12 mouse cellular contexts compared by ENCODE assay signal in genomic region chr5:146912206-146912605, GRCm38 (mm10). TPM values are rescaled to one million over a fixed set of nuclear protein-coding genes. Genes with fewer than 3 reads are reported as not detected.
A peak's percentile ranks its signal among the peaks of the same experiment; 100 is the strongest.
DNase-seq lines count a peak whose midpoint lies in the region; ATAC-seq and TF ChIP-seq lines count a peak whose summit lies in the region.
"Had no signal": no experiment of that assay in that cellular context is flagged by ENCODE, and none has a peak within 500 bp of the region (broad histone marks: within the 10 kb centered on the region; RNA-seq: fewer than 3 reads in every experiment).

No protein-coding gene starts in this region.

- no peak for TF ChIP-seq CTCF in bone marrow, adult 2 months (IDR thresholded peaks at IDR 0.05; ENCODE audit: control insufficient read depth, insufficient read depth, low read length)
- no peak for TF ChIP-seq CTCF in liver, embryonic 14.5 days (IDR thresholded peaks at IDR 0.05; ENCODE audit: low read depth)

- H3K36me3 ChIP-seq in kidney, embryonic 15.5 days: no peaks in the 10 kb centered on the region
- H3K36me3 ChIP-seq in liver, embryonic 14.5 days (replicated peaks; ENCODE audit: control insufficient read depth, insufficient read depth, low read depth): no peaks in the 10 kb centered on the region
- H3K36me3 ChIP-seq: embryonic facial prominence, embryonic 15.5 days; heart, embryonic 15.5 days; midbrain, embryonic 12.5 days had no signal

- DNase-seq in kidney, adult 9 months: no peak
- peak in 2 of 3 experiments; percentile 22 for DNase-seq in liver, embryonic 14.5 days (ENCODE audit: low read depth in 3 of 3, low spot score in 3 of 3)
- DNase-seq in natural killer cell, adult 2 months (ENCODE audit: low spot score in 2 of 2): peak; percentile 6 to 24
- DNase-seq in cerebellum, adult 18-20 months: no peak
- DNase-seq in heart, adult 18-20 months: no peak
- no peak for DNase-seq in left cerebral cortex, postnatal 25 days (ENCODE audit: low spot score in 2 of 2)
- DNase-seq: kidney, adult 2 months had no signal

- intact Hi-C loops in left cerebral cortex, postnatal 25 days (cut with DNase I): loop anchor here (5.0 kb wide), 1 partner anchor 315 kb away; no protein-coding TSS in a partner anchor

- TF ChIP-seq EP300 in liver, embryonic 14.5 days (IDR thresholded peaks at IDR 0.05; ENCODE audit: low read depth): no peak

- peak overlapping the region; percentile 5; the same call in 1 of the 2 replicates for H3K4me2 ChIP-seq in kidney, embryonic 15.5 days
- H3K4me2 ChIP-seq in liver, embryonic 14.5 days (ENCODE audit: low read depth): no peak overlapping the region
- H3K4me2 ChIP-seq: embryonic facial prominence, embryonic 15.5 days; heart, embryonic 15.5 days; midbrain, embryonic 12.5 days had no signal

- peak overlapping the region; percentile 76 for H3K27ac ChIP-seq in kidney, embryonic 15.5 days
- peak overlapping the region; percentile 12; the same call in 1 of the 2 replicates for H3K27ac ChIP-seq in bone marrow, adult 2 months (ENCODE audit: control insufficient read depth, insufficient read depth, low read depth, low read length, poor library complexity)
- H3K27ac ChIP-seq in liver, embryonic 14.5 days: no peak overlapping the region
- H3K27ac ChIP-seq: embryonic facial prominence, embryonic 15.5 days; heart, embryonic 15.5 days; midbrain, embryonic 12.5 days had no signal

- H3K9me3 ChIP-seq in kidney, embryonic 15.5 days (replicated peaks): no peaks in the 10 kb centered on the region
- no peaks in the 10 kb centered on the region for H3K9me3 ChIP-seq in liver, embryonic 14.5 days (ENCODE audit: control insufficient read depth, low read length)
- H3K9me3 ChIP-seq: embryonic facial prominence, embryonic 15.5 days; heart, embryonic 15.5 days; midbrain, embryonic 12.5 days had no signal

- ATAC-seq in kidney, embryonic 15.5 days (replicated peaks; ENCODE audit: low FRiP score): peak; percentile 67
- ATAC-seq in liver, embryonic 14.5 days (ENCODE audit: insufficient read depth): peak; percentile 62

- no peak overlapping the region for H3K9ac ChIP-seq in kidney, embryonic 15.5 days
- no peak overlapping the region for H3K9ac ChIP-seq in liver, embryonic 14.5 days (replicated peaks)
- H3K9ac ChIP-seq: embryonic facial prominence, embryonic 15.5 days; heart, embryonic 15.5 days; midbrain, embryonic 12.5 days had no signal

- H3K4me3 ChIP-seq in kidney, embryonic 15.5 days (replicated peaks): no peak overlapping the region
- H3K4me3 ChIP-seq in bone marrow, adult 2 months (replicated peaks; ENCODE audit: control insufficient read depth, low read depth, low read length): no peak overlapping the region
- no peak overlapping the region for H3K4me3 ChIP-seq in liver, embryonic 14.5 days (ENCODE audit: insufficient read depth in 1 of 2, low read depth in 2 of 2, low read length in 2 of 2)
- H3K4me3 ChIP-seq: embryonic facial prominence, embryonic 15.5 days; heart, embryonic 15.5 days; midbrain, embryonic 12.5 days had no signal

- peaks cover 21% of the 10 kb centered on the region; the same call in 1 of the 2 replicates for H3K27me3 ChIP-seq in kidney, embryonic 15.5 days
- no peaks in the 10 kb centered on the region for H3K27me3 ChIP-seq in liver, embryonic 14.5 days (ENCODE audit: control insufficient read depth, insufficient read depth, low read length)

- 5% methylated on average over 9 of the region's 9 CpGs for whole genome bisulfite sequencing in kidney, embryonic 15.5 days
- 12% methylated on average over 9 of the region's 9 CpGs for WGBS in bone marrow, adult 2 months
- WGBS in liver, embryonic 14.5 days (ENCODE audit: insufficient replicate concordance): 13% methylated on average over 9 of the region's 9 CpGs

- H3K4me1 ChIP-seq in kidney, embryonic 15.5 days: peaks cover 18% of the 10 kb centered on the region
- H3K4me1 ChIP-seq in bone marrow, adult 2 months (ENCODE audit: control insufficient read depth, insufficient read depth, low read length): no peaks in the 10 kb centered on the region
- H3K4me1 ChIP-seq in liver, embryonic 14.5 days (replicated peaks; ENCODE audit: control insufficient read depth in 2 of 2, insufficient read depth in 2 of 2, low read length in 1 of 2): peaks cover 0 to 10% of the 10 kb centered on the region in 2 experiments; a peak in 1 of 4 replicates
- H3K4me1 ChIP-seq: embryonic facial prominence, embryonic 15.5 days; heart, embryonic 15.5 days; midbrain, embryonic 12.5 days had no signal

- TF ChIP-seq POLR2A in bone marrow, adult 2 months (IDR thresholded peaks at IDR 0.05; ENCODE audit: borderline replicate concordance, control insufficient read depth, low read depth, low read length): no peak

RNA-seq across cellular contexts. Expression of gene Gtf3a, which starts 36.3 kb away (rescaled TPM):
- polyA plus RNA-seq in kidney, embryonic 15.5 days (2015; fragmentation: Nextera tagmentation; extraction: Ambion mirVana): 120 and 125 TPM in 2 replicates
- 11.9 and 19.4 TPM in 2 replicates for polyA plus RNA-seq in bone marrow, adult 2 months (2011; ENCODE audit: insufficient read depth, insufficient read length, low replicate concordance, missing spikeins)
- 20.9 and 31.3 TPM in 2 replicates for polyA plus RNA-seq in liver, embryonic 14.5 days (2012; rRNA removed)
- 37.7 and 41.4 TPM in 2 replicates for polyA plus RNA-seq in liver, embryonic 14.5 days (2014; fragmentation: Nextera tagmentation; extraction: Ambion mirVana)
- 10 to 100 TPM; 17.0 to 21.8 TPM for total RNA-seq in heart, adult 18-20 months (2021)
- 10 to 100 TPM; 25.3 to 25.4 TPM for total RNA-seq in left cerebral cortex, postnatal 25 days (2021)

RNA-seq across cellular contexts. Expression of gene Mtif3, which starts 51.4 kb away (rescaled TPM):
- polyA plus RNA-seq in kidney, embryonic 15.5 days (2015; fragmentation: Nextera tagmentation; extraction: Ambion mirVana): 24.8 and 25.0 TPM in 2 replicates
- 4.3 and 12.3 TPM in 2 replicates for polyA plus RNA-seq in bone marrow, adult 2 months (2011; ENCODE audit: insufficient read depth, insufficient read length, low replicate concordance, missing spikeins)
- polyA plus RNA-seq in liver, embryonic 14.5 days (2012; rRNA removed): 3.7 and 6.1 TPM in 2 replicates
- polyA plus RNA-seq in liver, embryonic 14.5 days (2014; fragmentation: Nextera tagmentation; extraction: Ambion mirVana): 12.2 and 13.7 TPM in 2 replicates
- 10 to 100 TPM; 26.8 to 29.4 TPM for total RNA-seq in heart, adult 18-20 months (2021)
- total RNA-seq in left cerebral cortex, postnatal 25 days (2021): 10 to 100 TPM; 20.6 to 20.8 TPM

Comparison
In these comparisons a context has a peak if more than half of its experiments do, and no peak if none do; other contexts are left out.
1. DNase-seq: peak in liver, embryonic 14.5 days (2 of 3) and natural killer cell, adult 2 months (2 of 2); none in kidney, adult 9 months (single experiment), cerebellum, adult 18-20 months (0 of 2), heart, adult 18-20 months (0 of 2) and left cerebral cortex, postnatal 25 days (0 of 2).